Mouse (Mus musculus) frontal cortex, postnatal 25 days (tissue): ENCODE data around the gene Ipmk.
"Not testable (repeated sequence)": the region's sequence is repeated elsewhere in the genome, so short reads cannot be mapped to it uniquely, and the experiment has no call there.

Experiments used
- DNase-seq, 2 experiments: peaks; one replicate each; pipeline ENCODE4 v3.0.0; 2022; ENCODE audit warnings: low spot score in 2 of 2

Gene Ipmk

GRCm38 (mm10) chr10:71369466-71369865, 21.9 kb downstream of the Ipmk start:
- DNase-seq, result no peak

- DNase-seq, result peak in 1 of 2 experiments; percentile 24
These were observed 24.3 kb downstream of the Ipmk start for GRCm38 (mm10) chr10:71371881-71372280.

GRCm38 (mm10) chr10:71373706-71374105, 26.1 kb downstream of the Ipmk start:
- no peak for DNase-seq

GRCm38 (mm10) chr10:71376014-71376413, 28.5 kb downstream of the Ipmk start:
- DNase-seq, result no peak

- no peak for DNase-seq
These were observed 32.8 kb downstream of the Ipmk start for GRCm38 (mm10) chr10:71380406-71380805.

- no peak for DNase-seq
These were observed 34.0 kb downstream of the Ipmk start for GRCm38 (mm10) chr10:71381471-71382033.

- DNase-seq, result no peak
These were observed 34.5 kb downstream of the Ipmk start for GRCm38 (mm10) chr10:71382109-71382508.

GRCm38 (mm10) chr10:71382858-71383551, 35.4 kb downstream of the Ipmk start:
- no peak for DNase-seq

- DNase-seq, result not testable (repeated sequence)
These were observed 36.0 kb downstream of the Ipmk start for GRCm38 (mm10) chr10:71383552-71383924.

- DNase-seq, result no peak
These were observed 36.8 kb downstream of the Ipmk start for GRCm38 (mm10) chr10:71384159-71385044.

GRCm38 (mm10) chr10:71389311-71389710, 41.7 kb downstream of the Ipmk start:
- no peak for DNase-seq

GRCm38 (mm10) chr10:71398383-71399145, 51.0 kb downstream of the Ipmk start:
- no peak for DNase-seq

- DNase-seq, result no peak
These were observed 51.8 kb downstream of the Ipmk start for GRCm38 (mm10) chr10:71399399-71399798.

GRCm38 (mm10) chr10:71399987-71400386, 52.4 kb downstream of the Ipmk start:
- DNase-seq, result no peak

GRCm38 (mm10) chr10:71400818-71401646, 53.5 kb downstream of the Ipmk start:
- no peak for DNase-seq

- DNase-seq, result no peak
These were observed 56.1 kb downstream of the Ipmk start for GRCm38 (mm10) chr10:71403638-71404037.

GRCm38 (mm10) chr10:71405523-71406217, 58.1 kb downstream of the Ipmk start:
- no peak for DNase-seq

- DNase-seq, result no peak
These were observed 62.4 kb downstream of the Ipmk start for GRCm38 (mm10) chr10:71409948-71410347.

GRCm38 (mm10) chr10:71413401-71413800, 65.8 kb downstream of the Ipmk start:
- no peak for DNase-seq

GRCm38 (mm10) chr10:71421531-71421930, 74.0 kb downstream of the Ipmk start:
- no peak for DNase-seq
